Mouse (Mus musculus) embryonic fibroblast, embryonic 13.5 days (primary cell): ENCODE measurements around the gene Cfap65.

Source experiments
- CTCF ChIP-seq: IDR thresholded peaks from 2 replicates; pipeline ENCODE4 v1.5.1; 2011; ENCODE audit warnings: mild to moderate bottlenecking, control low read depth, low read length, moderate library complexity, borderline replicate concordance; ENCODE audit not compliant: insufficient read depth
- POLR2A ChIP-seq: IDR thresholded peaks from 2 replicates; pipeline ENCODE4 v1.6.1; 2011; ENCODE audit warnings: low read depth, mild to moderate bottlenecking, control low read depth, low read length, moderate library complexity

GRCm38 (mm10) chr1:74924464-74924863, 10.9 kb downstream of the Cfap65 start:
- TF ChIP-seq CTCF (no peak), POLR2A (no peak)
